Mouse (Mus musculus) heart, embryonic 14.5 days (tissue): ENCODE results near the gene Col6a4. TPM values are rescaled to one million over a fixed set of nuclear protein-coding genes. Genes with fewer than 3 reads are reported as not detected.

Source experiments
- ATAC-seq: fragments of 200-750 bp; cut with Nextera tagmentation; 2 replicates; pipeline ENCODE4 v1.8.0; 2017; ENCODE audit warnings: low read depth, moderate TSS enrichment; ENCODE audit not compliant: insufficient number of reproducible peaks, insufficient read depth, low FRiP score
- H3K27ac ChIP-seq, 2 experiments: fragments of 200-500 bp in 1 of 2; fragments of 300-500 bp in 1 of 2; sonication (generic) in 1 of 2; replicated peaks in 1 of 2; 2 replicates each; pipeline ENCODE4 v1.5.1; 2012 to 2014; ENCODE audit warnings: low read depth in 2 of 2, low read length in 2 of 2, control low read depth in 1 of 2, mild to moderate bottlenecking in 1 of 2, mixed read lengths in 1 of 2; ENCODE audit not compliant: control insufficient read depth in 1 of 2, insufficient read depth in 1 of 2
- H3K27me3 ChIP-seq: fragments of 300-500 bp; sonication (generic); 2 replicates; pipeline ENCODE4 v1.6.1; 2014; ENCODE audit warnings: mild to moderate bottlenecking, low read length, control low read depth; ENCODE audit not compliant: control insufficient read depth, insufficient read depth
- H3K36me3 ChIP-seq: fragments of 300-500 bp; sonication (generic); 2 replicates; pipeline ENCODE4 v1.6.1; 2014; ENCODE audit warnings: mild to moderate bottlenecking, control low read depth, low read length, mixed read lengths; ENCODE audit not compliant: control insufficient read depth, insufficient read depth
- H3K4me1 ChIP-seq, 2 experiments: fragments of 200-500 bp in 1 of 2; fragments of 300-500 bp in 1 of 2; sonication (generic) in 1 of 2; 2 replicates each; pipeline ENCODE4 v1.6.1; 2012 to 2014; ENCODE audit warnings: low read length in 2 of 2, control low read depth in 1 of 2, mixed read lengths in 1 of 2; ENCODE audit not compliant: control insufficient read depth in 2 of 2, insufficient read depth in 2 of 2
- H3K4me2 ChIP-seq: fragments of 300-500 bp; sonication (generic); 2 replicates; pipeline ENCODE4 v1.6.1; 2014; ENCODE audit warnings: mild to moderate bottlenecking, low read length
- H3K4me3 ChIP-seq, 2 experiments: fragments of 200-500 bp in 1 of 2; fragments of 300-500 bp in 1 of 2; sonication (generic) in 1 of 2; 2 replicates each; pipeline ENCODE4 v1.5.1; 2012 to 2014; ENCODE audit warnings: low read length in 2 of 2, mild to moderate bottlenecking in 2 of 2, control low read depth in 1 of 2, low read depth in 1 of 2, moderate library complexity in 1 of 2; ENCODE audit not compliant: control insufficient read depth in 1 of 2, insufficient read depth in 1 of 2
- H3K9ac ChIP-seq: fragments of 300-500 bp; sonication (generic); 2 replicates; pipeline ENCODE4 v1.6.1; 2014; ENCODE audit warnings: mild to moderate bottlenecking, low read length
- H3K9me3 ChIP-seq: fragments of 300-500 bp; sonication (generic); 2 replicates; pipeline ENCODE4 v1.6.1; 2016; ENCODE audit warnings: low read length, control low read depth; ENCODE audit not compliant: control insufficient read depth
- WGBS: fragments of 180-500 bp; shearing (Covaris S2); extraction: QIAGEN DNeasy Blood & Tissue Kit; methylation state at CpG from one replicate; pipeline ENCODE4 v1.1.7; 2014; 5-methylcytosine and 5-hydroxymethylcytosine counted together
- polyA plus RNA-seq: library from polyadenylated mRNA; unstranded; fragments of >200 nt; fragmentation: Nextera tagmentation; extraction: Ambion mirVana; gene quantifications from 2 replicates; pipeline ENCODE4 v1.2.1, GENCODE M21; 2014

Gene Col6a4
- polyA plus RNA-seq, 1 experiment from 2014 or later, result not detected

GRCm38 (mm10) chr9:105959116-105959515, 137.5 kb downstream of the Col6a4 start:
- no peak overlapping the region for H3K4me3 ChIP-seq
- peaks cover 3 to 6% of the 10 kb centered on the region in 2 experiments; a peak in 2 of 4 replicates for H3K4me1 ChIP-seq
- no peak for ATAC-seq
- no peaks in the 10 kb centered on the region for H3K36me3 ChIP-seq
- H3K4me2 ChIP-seq, result no peak overlapping the region
- H3K27me3 ChIP-seq, result 0 out of 2 replicates have a peak, but pooled peaks cover 5% of the 10 kb centered on the region
- WGBS, result 59% methylated on average over 1 of the region's 1 CpGs
- no peaks in the 10 kb centered on the region for H3K9me3 ChIP-seq
- H3K9ac ChIP-seq, result no peak overlapping the region
- H3K27ac ChIP-seq, result no peak overlapping the region

GRCm38 (mm10) chr9:105949755-105950154, 146.8 kb downstream of the Col6a4 start:
- WGBS, result 96% methylated on average over 1 of the region's 1 CpGs
- H3K27ac ChIP-seq, result no peak overlapping the region
- ATAC-seq, result no peak

GRCm38 (mm10) chr9:105947577-105947976, 149.0 kb downstream of the Col6a4 start:
- 80% methylated on average over 3 of the region's 3 CpGs for WGBS
- Histone ChIP-seq H3K4me1 (no peaks in the 10 kb centered on the region), H3K4me2 (no peak overlapping the region), H3K27ac (no peak overlapping the region), H3K27me3 (no peaks in the 10 kb centered on the region), H3K4me3 (no peak overlapping the region), H3K36me3 (no peaks in the 10 kb centered on the region), H3K9me3 (no peaks in the 10 kb centered on the region), H3K9ac (no peak overlapping the region)
- ATAC-seq, result no peak

More at GRCm38 (mm10) chr9:105949755-105950154, 146.8 kb downstream of the Col6a4 start:
- no peaks in the 10 kb centered on the region for H3K9me3 ChIP-seq
- no peak overlapping the region for H3K9ac ChIP-seq
- no peaks in the 10 kb centered on the region for H3K27me3 ChIP-seq
- H3K4me2 ChIP-seq, result no peak overlapping the region
- no peaks in the 10 kb centered on the region for H3K4me1 ChIP-seq
- H3K4me3 ChIP-seq, result no peak overlapping the region
- H3K36me3 ChIP-seq, result no peaks in the 10 kb centered on the region

Other genes with a start within 250 kb of the Col6a4 start
- gene Col6a5, start 136.1 kb downstream of the Col6a4 start, polyA plus RNA-seq, result 0.05 TPM in 1 of 2 replicates, not detected in the other
- 0.73 and 1.0 TPM in 2 replicates for gene Glyctk, start 61.4 kb upstream of the Col6a4 start, polyA plus RNA-seq
- gene Wdr82, start 74.1 kb upstream of the Col6a4 start, polyA plus RNA-seq, result 19.6 and 22.6 TPM in 2 replicates
- gene Ppm1m, start 103.0 kb upstream of the Col6a4 start, polyA plus RNA-seq, result 19.1 and 19.4 TPM in 2 replicates
- 45.5 and 48.8 TPM in 2 replicates for gene Twf2, start 106.3 kb upstream of the Col6a4 start, polyA plus RNA-seq
- gene Tlr9, start 125.8 kb upstream of the Col6a4 start, polyA plus RNA-seq, result 0.05 and 0.09 TPM in 2 replicates
- 162 and 181 TPM in 2 replicates for gene Alas1, start 151.9 kb upstream of the Col6a4 start, polyA plus RNA-seq
- 24.0 and 24.3 TPM in 2 replicates for gene Poc1a, start 184.3 kb upstream of the Col6a4 start, polyA plus RNA-seq